Mouse (Mus musculus) adrenal gland, postnatal 25 days (tissue): ENCODE data around the gene Tvp23a. TPM values are rescaled to one million over a fixed set of nuclear protein-coding genes. Genes with fewer than 3 reads are reported as not detected.
A peak's percentile ranks its signal among the peaks of the same experiment; 100 is the strongest.

Source experiments
- DNase-seq: peaks from one replicate; pipeline ENCODE4 v3.0.0; 2021; ENCODE audit warnings: mixed read lengths
- total RNA-seq: library from RNA; stranded (reverse); gene quantifications from 2 replicates; pipeline ENCODE4 v1.2.3, GENCODE M21; 2021

Tvp23a gene
- total RNA-seq, 1 experiment from 2014 or later = 2.5 TPM

DNA sequence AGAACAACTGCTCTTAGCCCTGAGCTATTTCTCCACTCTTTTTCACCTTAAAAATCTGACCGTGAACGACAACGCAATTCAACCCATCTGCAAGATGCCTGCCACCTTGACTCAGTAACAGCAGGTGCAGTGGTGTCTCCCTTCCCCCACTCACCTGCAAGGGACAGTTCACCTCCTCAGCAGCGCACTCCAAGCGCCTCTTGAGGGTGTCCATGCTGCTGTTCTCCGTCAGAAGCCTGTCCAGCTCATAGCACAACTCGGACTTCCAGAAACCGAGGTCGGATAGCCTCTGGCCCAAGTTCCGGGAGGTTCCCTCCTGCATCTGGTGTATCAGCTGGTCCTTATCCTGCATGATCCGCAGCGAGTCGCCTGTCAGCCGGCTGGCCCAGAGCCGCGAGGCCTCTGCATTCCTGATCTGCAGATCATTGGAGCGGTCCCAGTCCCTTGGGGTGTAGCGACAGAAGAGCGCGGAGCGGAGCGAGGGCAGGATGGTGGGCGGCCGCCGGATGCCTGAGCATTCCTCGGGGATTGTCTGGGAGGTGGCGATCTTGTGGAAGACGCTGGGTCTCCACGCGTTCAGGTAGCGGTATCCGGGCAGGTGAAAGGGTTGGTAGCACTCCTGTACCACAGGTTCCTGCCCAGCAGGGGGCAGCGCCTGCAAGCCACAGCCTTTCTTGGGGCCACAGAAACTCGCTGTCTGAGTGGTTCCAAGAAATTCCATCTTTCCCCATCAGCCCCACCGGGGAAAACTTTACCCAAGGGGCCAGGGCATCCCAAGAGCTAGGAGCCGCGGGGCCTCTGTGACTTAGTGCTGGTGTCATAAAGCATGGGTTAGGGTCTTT lies 52.2 kb downstream of the Tvp23a start, which contains the start of gene Tekt5:
Gene Tekt5, minus strand, starts transcription at position 792 of the 842 bp plus-strand sequence.
- DNase-seq = peak; percentile 31

GRCm38 (mm10) chr16:10392587-10392986 lies 54.6 kb downstream of the Tvp23a start:
- DNase-seq = no peak

DNA sequence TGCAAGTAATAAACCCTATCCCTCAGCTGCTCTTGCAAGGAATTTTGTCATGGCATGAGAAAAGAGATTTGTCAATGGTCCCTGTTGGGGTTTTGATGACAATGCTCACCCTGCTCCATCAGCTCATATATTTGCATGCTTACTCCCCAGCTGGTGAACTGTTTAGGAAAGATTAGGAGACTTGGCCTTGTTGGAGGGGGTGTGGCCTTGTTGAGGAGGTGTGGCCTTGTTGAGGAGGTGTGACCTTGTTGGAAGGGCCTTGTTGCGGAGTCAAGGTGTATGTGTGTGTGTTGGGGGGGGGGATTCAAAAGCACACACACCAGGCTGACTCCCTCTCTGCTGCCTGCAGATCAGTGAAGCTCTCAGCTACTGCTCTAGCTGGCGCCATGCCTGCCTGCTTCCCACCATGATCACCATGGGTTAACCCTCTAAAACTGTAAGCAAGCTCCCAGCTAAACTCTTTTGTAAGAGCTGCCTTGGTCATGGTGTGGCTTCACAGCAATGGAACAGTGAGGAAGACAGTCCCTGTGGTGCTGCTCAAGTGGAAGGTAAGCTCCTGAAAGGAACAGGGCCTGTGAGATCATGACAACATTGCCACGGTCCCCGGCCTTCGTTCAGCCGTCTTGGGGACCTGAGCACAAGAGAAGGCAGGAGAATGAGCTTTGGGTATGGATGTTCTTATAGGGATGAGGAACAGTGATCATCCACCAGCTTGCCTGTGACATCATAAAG lies 58.4 kb downstream of the Tvp23a start:
- DNase-seq = no peak

- no peak for DNase-seq
These were observed 61.9 kb downstream of the Tvp23a start for GRCm38 (mm10) chr16:10385261-10385660.

DNA sequence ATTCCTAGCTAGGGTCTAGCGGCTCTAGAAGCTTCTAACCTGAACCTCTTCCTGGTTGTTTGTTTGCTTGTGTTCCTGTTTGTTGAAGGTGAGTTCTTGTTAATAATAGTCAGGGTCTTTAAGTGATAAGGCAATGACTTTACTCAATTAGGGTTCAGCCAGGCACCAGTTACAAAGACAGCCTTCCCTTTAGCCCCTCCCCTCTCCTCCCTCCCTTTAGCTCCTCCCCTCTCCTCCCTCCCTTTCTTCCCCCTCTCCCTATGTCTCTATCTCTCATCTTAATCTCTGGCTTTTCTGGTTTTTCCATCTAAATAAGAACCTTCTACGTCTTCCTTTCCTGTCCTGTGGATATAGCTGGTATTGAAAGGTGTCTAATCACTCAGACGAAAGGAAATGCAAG lies 62.6 kb downstream of the Tvp23a start:
- DNase-seq = no peak

- peak; percentile 9 for DNase-seq
These were observed 63.1 kb downstream of the Tvp23a start for GRCm38 (mm10) chr16:10384060-10384497.

DNA sequence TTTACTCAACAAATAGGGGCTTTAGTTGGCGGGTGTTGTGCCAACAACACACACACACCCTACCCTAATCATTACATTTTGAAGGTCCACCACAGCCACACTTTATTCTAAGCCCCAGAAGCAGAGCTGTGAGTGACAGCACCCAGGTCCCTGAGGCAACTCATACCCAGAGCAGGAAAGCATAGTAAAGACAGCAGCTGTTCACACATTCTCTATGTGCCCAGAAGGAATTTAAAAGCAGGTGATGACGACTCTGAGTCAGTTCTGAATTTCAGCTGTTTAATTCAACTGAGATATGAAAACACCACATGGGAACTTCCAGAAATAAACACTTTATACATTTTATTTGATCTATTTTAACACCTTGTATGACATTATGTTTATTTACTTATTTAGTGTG lies 67.6 kb downstream of the Tvp23a start:
- no peak for DNase-seq

DNA sequence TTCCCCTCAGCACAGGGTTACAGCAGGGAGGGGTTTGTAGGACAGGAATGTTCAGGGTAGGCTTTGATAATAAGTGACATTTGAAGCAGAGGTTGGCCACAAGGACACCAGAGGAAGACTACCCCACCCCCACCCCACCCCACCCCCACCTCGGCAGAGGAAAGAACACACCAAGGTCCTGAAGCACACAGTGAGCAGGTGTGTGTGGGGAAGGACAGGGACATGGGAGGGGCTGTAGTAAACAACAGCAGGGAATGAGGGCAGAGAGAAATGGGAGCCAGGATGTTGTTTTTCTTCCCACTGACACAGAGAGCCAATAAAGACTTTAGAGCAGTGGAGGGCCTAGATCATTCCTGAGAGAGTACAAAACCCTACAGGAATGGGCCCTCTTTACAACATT lies 69.9 kb downstream of the Tvp23a start:
- DNase-seq = no peak

GRCm38 (mm10) chr16:10374254-10375011 lies 72.7 kb downstream of the Tvp23a start:
- peak; percentile 75 for DNase-seq

DNA sequence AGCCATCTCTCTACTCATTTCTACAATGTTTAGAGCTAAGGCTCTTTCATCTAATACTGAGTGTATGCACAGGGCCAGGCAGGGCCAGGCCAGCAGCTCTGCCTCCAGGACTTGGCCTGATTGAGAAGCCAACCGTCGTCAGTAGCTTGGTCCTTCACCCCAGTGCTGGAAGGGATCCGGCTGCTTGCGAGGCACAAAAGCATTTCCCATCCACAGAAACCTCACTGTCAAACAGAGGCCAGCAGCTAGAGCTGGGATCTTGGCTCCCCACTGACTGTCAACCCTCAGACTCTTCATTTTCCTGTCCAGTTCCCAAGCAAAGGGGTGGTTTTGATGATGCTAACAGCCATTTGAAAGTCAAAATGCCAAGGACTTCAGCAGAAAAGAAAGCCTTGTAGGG lies 74.8 kb downstream of the Tvp23a start:
- no peak for DNase-seq

Other genes with a start within 250 kb of the Tvp23a start
- gene Emp2, start 133.4 kb downstream of the Tvp23a start, total RNA-seq = 4.3 and 4.7 TPM in 2 replicates
- not detected in 2 replicates for gene Tekt5, start 51.9 kb downstream of the Tvp23a start, total RNA-seq
- gene Nubp1, start 35.4 kb downstream of the Tvp23a start, total RNA-seq = 28.0 and 28.2 TPM in 2 replicates
- gene Ciita, start 32.7 kb upstream of the Tvp23a start, total RNA-seq = 0.39 and 1.00 TPM in 2 replicates
- gene Dexi, start 95.7 kb upstream of the Tvp23a start, total RNA-seq = 17.8 and 21.8 TPM in 2 replicates
- gene Clec16a, start 98.0 kb upstream of the Tvp23a start, total RNA-seq = 42.7 and 44.2 TPM in 2 replicates